Mouse (Mus musculus) central nervous system, embryonic 14 days (tissue): Measurements from ENCODE around the gene Opcml. TPM values are rescaled to one million over a fixed set of nuclear protein-coding genes. Genes with fewer than 3 reads are reported as not detected.

Source experiments
- polyA plus RNA-seq: library from polyadenylated mRNA; depleted of rRNA; stranded (reverse); fragments of >200 nt; gene quantifications from 2 replicates; pipeline ENCODE4 v1.2.3, GENCODE M21; 2012; rRNA removed

The Opcml gene
- polyA plus RNA-seq, result 12.0 and 13.2 TPM in 2 replicates

GRCm38 (mm10) chr9:27790725-27791638 lies at the start of gene Opcml:
Opcml (plus strand) TSS chr9:27790775.

